Mouse (Mus musculus) liver, adult (tissue): ENCODE data around the gene Cd300c.

ENCODE experiments used
- GATA4 ChIP-seq: IDR thresholded peaks from 2 replicates; pipeline ENCODE4 v1.6.1; 2014; ENCODE audit warnings: mild to moderate bottlenecking, low read length; ENCODE audit not compliant: insufficient replicate concordance

The Cd300c gene

DNA sequence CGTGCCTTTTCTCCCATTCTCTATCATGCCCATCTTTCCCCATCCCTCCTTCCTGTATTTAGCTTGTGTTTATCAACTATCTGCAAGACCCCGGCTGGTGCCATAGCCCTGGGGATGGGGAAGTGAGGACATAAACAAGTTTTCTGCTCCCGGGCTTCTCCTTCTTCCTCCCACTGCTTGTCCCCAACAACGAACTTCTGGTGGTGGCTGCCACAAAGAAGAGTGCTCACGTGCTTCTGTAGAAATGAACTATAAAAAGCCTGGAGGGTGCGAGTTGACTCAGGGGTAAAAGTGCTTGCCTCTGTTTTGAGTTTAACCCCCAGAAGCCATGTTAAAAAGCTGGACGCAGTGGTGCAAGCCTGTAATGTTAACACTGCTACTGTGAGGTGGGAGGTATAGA lies 54.0 kb downstream of the Cd300c start:
- no peak for TF ChIP-seq GATA4

- TF ChIP-seq GATA4 = no peak
These were observed 56.1 kb downstream of the Cd300c start for GRCm38 (mm10) chr11:114912847-114913246.

DNA sequence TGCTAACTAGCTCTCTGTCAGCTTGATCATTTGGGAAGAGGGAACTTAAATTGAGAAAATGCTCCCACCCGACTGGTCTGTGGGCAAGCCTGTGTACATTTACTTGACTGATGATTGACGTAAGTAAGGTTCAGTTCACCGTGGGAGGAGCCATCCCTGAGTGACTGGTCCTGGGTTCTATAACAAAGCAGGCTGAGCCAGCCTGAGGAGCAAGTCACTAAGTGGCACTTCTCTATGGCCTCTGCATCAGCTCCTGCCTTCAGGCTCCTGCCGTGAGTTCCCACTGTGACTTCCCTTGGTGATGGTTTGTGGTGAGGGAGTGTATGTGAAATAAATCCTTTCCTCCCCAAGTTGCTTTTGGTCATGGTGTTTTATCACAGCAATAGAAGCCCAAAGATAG lies 60.9 kb downstream of the Cd300c start:
- TF ChIP-seq GATA4 = no peak

GRCm38 (mm10) chr11:114907567-114907966 lies 61.4 kb downstream of the Cd300c start:
- no peak for TF ChIP-seq GATA4
